Mouse (Mus musculus) mesoderm, embryonic 11.5 days (tissue): ENCODE measurements at regions not wholly inside any gene's neighbourhood (a gene's known extent, or its start where the extent isn't known, plus 50 kb on each side); places are given as distances from the start of the nearest gene placed in this dataset.
A peak's percentile ranks its signal among the peaks of the same experiment; 100 is the strongest.

Experiments
- DNase-seq: peaks from one replicate; pipeline ENCODE4 v3.0.0-alpha.2; 2012; ENCODE audit warnings: low read depth, low spot score

- DNase-seq = no peak
Observed at GRCm38 (mm10) chr6:147686927-147687326, 211.3 kb downstream of the Ccdc91 start.

- no peak for DNase-seq
Observed at GRCm38 (mm10) chr6:147698255-147698654, 222.6 kb downstream of the Ccdc91 start.

GRCm38 (mm10) chr6:147699449-147699848 lies 223.8 kb downstream of the Ccdc91 start:
- DNase-seq = no peak

- DNase-seq = no peak
Observed at GRCm38 (mm10) chr6:147700629-147701028, 225.0 kb downstream of the Ccdc91 start.

- no peak for DNase-seq
Observed at GRCm38 (mm10) chr6:147701956-147702355, 226.3 kb downstream of the Ccdc91 start.

GRCm38 (mm10) chr6:147704297-147704696 lies 228.7 kb downstream of the Ccdc91 start:
- no peak for DNase-seq

- no peak for DNase-seq
Observed at GRCm38 (mm10) chr6:147705936-147706335, 230.3 kb downstream of the Ccdc91 start.

- DNase-seq = no peak
Observed at GRCm38 (mm10) chr6:147706741-147707140, 231.1 kb downstream of the Ccdc91 start.

GRCm38 (mm10) chr6:147718052-147718712 lies 242.6 kb downstream of the Ccdc91 start:
- peak; percentile 43 for DNase-seq

GRCm38 (mm10) chr6:147718713-147719490 lies 243.3 kb downstream of the Ccdc91 start:
- DNase-seq = no peak

- DNase-seq = peak; percentile 31
Observed at GRCm38 (mm10) chr6:147719539-147719938, 243.9 kb downstream of the Ccdc91 start.

GRCm38 (mm10) chr6:147723336-147723735 lies 247.7 kb downstream of the Ccdc91 start:
- no peak for DNase-seq

- DNase-seq = no peak
Observed at GRCm38 (mm10) chr6:147726987-147727386, 251.4 kb downstream of the Ccdc91 start.

- no peak for DNase-seq
Observed at GRCm38 (mm10) chr6:147727644-147728533, 252.3 kb downstream of the Ccdc91 start.

GRCm38 (mm10) chr6:147729721-147730120 lies 254.1 kb downstream of the Ccdc91 start:
- DNase-seq = peak; percentile 37

- DNase-seq = no peak
Observed at GRCm38 (mm10) chr6:147738621-147739325, 263.1 kb downstream of the Ccdc91 start.

GRCm38 (mm10) chr6:147741446-147741845 lies 265.8 kb downstream of the Ccdc91 start:
- no peak for DNase-seq

GRCm38 (mm10) chr6:147744081-147744480 lies 268.5 kb downstream of the Ccdc91 start:
- no peak for DNase-seq

- DNase-seq = no peak
Observed at GRCm38 (mm10) chr6:147745690-147746089, 270.1 kb downstream of the Ccdc91 start.

GRCm38 (mm10) chr6:147747945-147748344 lies 272.3 kb downstream of the Ccdc91 start:
- DNase-seq = no peak

GRCm38 (mm10) chr6:147752301-147752700 lies 276.7 kb downstream of the Ccdc91 start:
- DNase-seq = no peak
